Mouse (Mus musculus) NIH3T3 (cell line): ENCODE results near the gene Chrna1.

Source experiments
- DNase-seq: peaks from one replicate; pipeline ENCODE4 v3.0.0-alpha.2; 2012; ENCODE audit warnings: low read depth

The Chrna1 gene

GRCm38 (mm10) chr2:73580166-73580565 is at the start of gene Chrna1:
Chrna1 (minus strand) TSS chr2:73580338.
- DNase-seq = no peak

GRCm38 (mm10) chr2:73618486-73619052 is 38.4 kb upstream of the Chrna1 start:
- DNase-seq = no peak

GRCm38 (mm10) chr2:73616434-73617057 is 36.4 kb upstream of the Chrna1 start:
- no peak for DNase-seq

GRCm38 (mm10) chr2:73615456-73615855 is 35.3 kb upstream of the Chrna1 start:
- DNase-seq = no peak

GRCm38 (mm10) chr2:73614303-73614702 is 34.2 kb upstream of the Chrna1 start:
- no peak for DNase-seq

- no peak for DNase-seq
These were observed 32.8 kb upstream of the Chrna1 start for GRCm38 (mm10) chr2:73612941-73613340.

- DNase-seq = no peak
These were observed 32.3 kb upstream of the Chrna1 start for GRCm38 (mm10) chr2:73612367-73612914.

GRCm38 (mm10) chr2:73611798-73612197 is 31.7 kb upstream of the Chrna1 start:
- no peak for DNase-seq

- DNase-seq = peak; percentile 18
These were observed 29.6 kb upstream of the Chrna1 start for GRCm38 (mm10) chr2:73609724-73610210.

GRCm38 (mm10) chr2:73609067-73609723 is 29.1 kb upstream of the Chrna1 start:
- peak; percentile 83 for DNase-seq

- no peak for DNase-seq
These were observed 28.3 kb upstream of the Chrna1 start for GRCm38 (mm10) chr2:73608391-73608790.

- peak; percentile 74 for DNase-seq
These were observed 27.5 kb upstream of the Chrna1 start for GRCm38 (mm10) chr2:73607609-73608008.

- peak; percentile 41 for DNase-seq
These were observed 27.0 kb upstream of the Chrna1 start for GRCm38 (mm10) chr2:73607146-73607545.

- no peak for DNase-seq
These were observed 26.5 kb upstream of the Chrna1 start for GRCm38 (mm10) chr2:73606616-73607015.

GRCm38 (mm10) chr2:73605077-73605476 is 24.9 kb upstream of the Chrna1 start:
- DNase-seq = peak; percentile 56

GRCm38 (mm10) chr2:73604579-73604978 is 24.4 kb upstream of the Chrna1 start:
- no peak for DNase-seq

GRCm38 (mm10) chr2:73600650-73601049 is 20.5 kb upstream of the Chrna1 start:
- no peak for DNase-seq

GRCm38 (mm10) chr2:73597772-73598171 is 17.6 kb upstream of the Chrna1 start:
- no peak for DNase-seq

- no peak for DNase-seq
These were observed 16.6 kb upstream of the Chrna1 start for GRCm38 (mm10) chr2:73596786-73597185.

- no peak for DNase-seq
These were observed 16.2 kb upstream of the Chrna1 start for GRCm38 (mm10) chr2:73596326-73596725.

- DNase-seq = peak; percentile 61
These were observed 12.9 kb upstream of the Chrna1 start for GRCm38 (mm10) chr2:73593101-73593439.

GRCm38 (mm10) chr2:73592231-73593100 is 12.3 kb upstream of the Chrna1 start:
- peak; percentile 80 for DNase-seq
